Mouse (Mus musculus) left cerebral cortex, adult 11 months (tissue): ENCODE measurements around the gene Fdxr.

Experiments
- DNase-seq: peaks from one replicate; pipeline ENCODE4 v3.0.0; 2022; ENCODE audit warnings: low spot score

The Fdxr gene

DNA sequence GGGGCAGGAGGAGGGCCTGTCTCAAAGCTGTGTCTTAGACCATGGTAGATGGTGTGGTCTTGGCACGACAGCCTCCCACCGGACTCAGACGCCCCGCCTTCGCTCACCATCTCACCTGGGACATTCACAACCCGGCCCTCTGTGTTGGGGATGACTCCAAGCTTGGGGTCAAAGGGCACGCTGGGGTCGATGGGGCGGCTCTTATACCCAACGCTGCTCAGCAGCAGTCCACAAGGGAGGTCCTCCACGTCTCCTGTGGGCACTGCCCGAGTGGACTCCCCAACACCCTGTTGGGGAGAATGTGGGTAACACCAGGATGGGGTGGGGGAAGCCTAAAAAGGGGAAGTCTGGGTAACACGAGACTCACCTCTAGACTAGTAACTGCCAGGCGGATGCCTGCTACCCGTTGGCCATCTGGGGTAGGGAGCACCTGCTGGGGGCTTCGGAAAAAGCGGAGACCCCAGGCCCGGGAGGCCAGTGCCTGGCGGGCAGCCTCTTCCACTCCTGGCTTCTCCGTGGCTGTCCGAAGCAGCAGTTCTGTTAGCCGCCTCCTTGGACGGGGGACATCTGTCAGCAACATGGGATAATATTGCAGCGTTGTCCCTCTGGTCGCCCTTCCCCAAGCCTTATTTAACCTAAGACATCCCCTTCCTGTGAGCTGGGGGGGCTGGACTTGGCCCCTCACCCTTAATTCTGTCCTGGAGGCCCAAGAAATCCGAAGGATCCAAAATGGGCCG, 7.4 kb downstream of the Fdxr start:
- no peak for DNase-seq

DNA sequence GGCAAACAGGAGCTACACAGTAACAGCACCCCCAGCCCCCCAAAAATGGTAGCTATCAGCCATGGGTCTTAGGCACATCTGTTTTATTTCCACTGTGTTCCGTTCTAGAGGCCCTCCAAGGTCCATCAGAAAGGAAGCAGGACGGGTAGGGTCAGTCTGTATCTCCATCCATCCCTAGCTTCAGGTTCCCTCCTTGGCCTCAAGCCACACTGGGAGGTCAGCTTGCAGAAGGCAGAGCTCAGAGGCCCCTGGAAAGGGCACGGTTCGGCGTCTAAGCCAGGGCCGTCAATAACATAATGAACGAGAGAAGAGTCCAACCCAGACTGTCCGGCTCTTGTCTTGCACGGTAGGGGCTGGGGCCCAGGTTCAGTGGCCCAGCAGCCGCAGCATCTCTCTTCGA, 8.9 kb downstream of the Fdxr start:
- DNase-seq, result no peak

DNA sequence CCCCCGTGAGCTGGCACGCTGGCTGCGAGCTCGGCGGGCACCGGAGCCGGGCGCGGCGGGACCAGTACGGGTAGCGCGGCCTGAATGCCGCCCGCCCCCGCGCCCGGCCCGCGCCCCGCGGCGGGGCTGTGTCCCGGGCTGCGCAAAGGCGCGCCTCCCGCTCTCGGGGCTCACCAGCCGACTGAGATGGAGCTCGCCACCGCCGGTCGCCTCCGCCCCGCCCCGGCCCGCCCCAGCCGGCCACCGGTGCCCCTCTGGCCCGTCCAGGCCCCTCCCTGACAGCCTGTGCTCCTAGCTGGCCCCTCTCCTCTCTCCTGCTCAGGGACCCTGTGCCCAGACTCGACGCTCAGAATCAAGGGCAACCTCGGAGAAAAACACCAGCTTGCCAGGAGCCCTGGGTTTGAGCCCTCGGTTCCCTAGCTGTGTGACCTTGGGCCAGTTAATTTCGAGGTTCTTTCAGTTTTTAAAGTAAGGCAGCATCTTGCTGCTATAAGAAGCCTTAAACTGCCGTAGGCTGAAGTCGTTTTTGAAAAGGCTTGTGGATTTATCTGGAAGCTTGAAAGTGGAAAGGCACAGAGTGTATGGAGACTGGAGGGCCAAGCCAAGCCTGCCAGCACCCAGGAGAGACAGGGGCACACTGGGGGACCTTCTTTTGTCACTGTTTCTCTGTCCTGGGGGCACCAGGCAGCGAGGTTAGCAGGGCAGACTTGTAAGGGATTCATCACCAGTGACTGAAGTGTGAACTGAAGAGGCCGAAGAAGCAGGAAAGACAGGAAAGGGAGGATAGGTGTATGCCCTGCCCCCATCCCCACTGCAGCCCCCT, 9.6 kb downstream of the Fdxr start, which contains the start of gene Grin2c:
Gene Grin2c, minus strand, starts transcription at position 183 of the 823 bp plus-strand sequence.
- DNase-seq, result no peak

DNA sequence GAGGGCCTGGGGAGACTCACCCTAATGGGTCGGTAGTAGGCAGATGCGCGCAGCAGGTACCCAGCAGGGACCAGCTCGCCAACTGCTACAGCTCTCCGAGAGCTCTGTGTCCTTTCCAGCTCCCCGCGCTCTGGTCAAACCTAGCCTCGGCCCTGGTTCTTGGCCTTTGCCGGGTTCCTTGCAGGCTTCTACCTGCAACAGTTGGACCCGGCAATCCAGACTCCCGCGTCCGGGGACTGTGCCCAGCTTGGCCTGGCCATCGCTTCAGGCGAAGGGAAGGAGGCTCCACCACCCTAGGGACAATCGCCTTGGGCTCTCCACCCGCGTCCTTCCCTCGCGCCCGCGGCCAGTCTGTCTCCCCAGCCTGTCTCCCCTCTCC, 10.5 kb downstream of the Fdxr start:
- DNase-seq, result no peak

DNA sequence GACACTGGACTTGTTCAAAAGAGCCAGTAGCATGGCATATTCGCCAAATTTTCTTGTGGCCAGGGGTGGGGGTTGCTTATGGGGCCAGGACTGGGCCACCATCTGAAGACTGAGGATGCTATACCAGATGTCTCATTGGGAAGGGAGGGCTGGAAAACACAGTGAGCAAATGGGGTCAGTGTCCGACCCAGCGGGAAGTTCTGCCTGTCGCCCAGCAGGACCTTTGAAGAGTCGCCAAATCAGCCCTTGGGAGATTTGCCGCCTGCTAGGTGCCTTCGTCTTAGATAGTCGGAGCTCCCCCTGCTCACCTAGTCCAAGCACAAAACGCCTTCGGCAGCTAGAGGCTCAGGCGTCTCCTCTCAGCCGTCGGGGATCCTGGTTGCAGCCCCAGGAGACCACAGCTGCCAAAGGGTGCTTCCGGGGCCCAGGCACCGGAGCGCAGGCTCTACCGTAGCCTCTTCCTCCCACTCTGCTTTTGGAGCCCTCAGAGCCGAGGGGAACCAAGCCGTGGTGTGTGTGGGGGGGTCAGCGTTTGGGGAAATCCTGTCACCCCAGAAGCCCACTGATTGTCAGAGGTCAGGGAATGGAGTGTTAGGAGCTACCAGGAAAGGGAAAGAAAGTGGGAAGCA, 11.0 kb downstream of the Fdxr start:
- no peak for DNase-seq

DNA sequence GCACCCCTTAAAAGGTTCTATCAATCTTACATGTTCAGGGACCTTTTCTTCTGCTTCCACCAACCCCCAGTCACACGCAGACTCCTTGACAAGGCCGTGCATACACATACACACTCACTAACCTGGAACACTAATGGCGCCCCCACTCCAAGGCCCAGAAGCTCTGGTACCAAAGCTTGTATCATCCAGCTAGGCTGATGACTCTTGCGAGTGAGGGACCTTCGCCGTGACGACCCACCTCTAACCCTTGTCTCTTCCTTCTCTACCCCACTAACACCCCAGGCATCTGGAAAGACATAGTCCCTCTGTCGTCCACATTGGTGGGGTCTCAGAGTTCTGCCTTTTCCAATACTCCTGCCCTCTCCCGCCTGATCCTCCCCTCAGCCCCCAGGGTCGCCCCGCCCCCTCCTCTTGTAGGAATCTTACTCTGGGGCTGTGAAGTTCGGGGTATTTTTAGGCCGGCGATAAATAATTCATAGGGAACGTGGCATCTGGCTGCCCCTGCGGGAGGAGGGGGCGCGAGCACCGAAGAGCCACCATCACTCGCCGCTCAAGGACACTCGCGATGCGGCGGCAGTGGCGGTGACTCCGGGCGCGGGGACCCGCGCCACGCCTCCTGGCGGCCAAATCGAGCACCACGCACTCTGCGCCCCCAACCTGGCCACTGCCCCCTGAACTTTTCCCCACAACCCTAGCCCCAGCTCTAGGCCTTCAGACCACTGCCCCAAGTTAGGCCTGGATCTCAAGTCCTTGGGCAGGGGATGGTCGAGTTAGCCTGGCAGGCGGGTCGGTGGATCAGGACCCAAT, 11.8 kb downstream of the Fdxr start:
- DNase-seq, result no peak

DNA sequence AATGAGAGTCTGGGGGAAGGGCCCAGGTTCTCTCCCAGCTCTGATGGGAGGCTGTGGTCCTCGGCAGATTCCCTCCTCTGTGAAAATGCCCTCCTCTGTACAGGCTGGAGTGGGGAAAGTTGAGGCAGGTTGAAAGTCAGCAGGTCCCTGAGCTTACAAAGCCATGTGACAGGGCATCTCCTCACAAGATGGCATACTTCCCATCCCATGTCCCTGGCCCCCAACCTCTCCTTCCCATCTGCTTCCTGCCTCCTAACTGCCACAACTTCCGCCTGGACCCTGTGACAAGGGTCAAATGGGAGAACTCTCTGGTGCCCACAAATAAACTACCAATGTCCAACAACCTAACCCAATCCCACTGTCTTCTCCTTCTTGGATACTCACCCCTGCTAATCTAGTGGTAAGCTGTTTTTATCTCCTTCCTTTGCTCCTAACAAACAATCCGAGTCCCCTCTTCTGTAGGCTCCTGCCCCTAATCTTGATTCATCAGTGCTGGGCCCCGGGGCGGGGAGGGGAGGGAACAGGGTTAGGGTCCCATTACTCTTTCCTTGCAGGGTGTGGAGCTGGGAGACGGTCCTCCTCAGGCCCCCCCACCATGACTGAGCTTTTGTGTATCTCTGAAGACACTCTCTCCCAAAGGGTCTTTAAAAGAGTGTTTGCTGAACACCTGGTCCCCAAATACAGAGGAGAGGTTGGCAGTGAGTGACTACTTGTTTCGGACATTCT, 12.6 kb downstream of the Fdxr start:
- DNase-seq, result no peak

DNA sequence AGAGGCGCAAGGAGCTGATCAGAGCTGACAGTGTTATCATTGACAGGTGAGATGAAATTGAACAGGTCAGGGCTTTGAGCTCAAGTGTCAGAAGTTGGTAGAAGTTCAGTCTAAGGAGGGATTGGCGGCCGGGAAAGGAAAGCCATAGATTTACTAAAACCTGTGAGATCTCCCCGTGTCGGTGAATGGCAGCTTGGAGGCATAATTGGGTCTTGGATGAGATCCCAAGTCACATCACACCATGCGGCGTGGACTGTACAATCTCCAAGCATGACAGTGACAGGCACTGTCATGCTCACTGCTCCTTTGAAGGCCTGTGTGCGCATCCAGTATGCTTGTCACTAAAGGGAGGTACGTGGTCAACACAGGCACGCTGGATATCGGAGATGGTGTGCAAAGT, 13.9 kb downstream of the Fdxr start:
- DNase-seq, result no peak

DNA sequence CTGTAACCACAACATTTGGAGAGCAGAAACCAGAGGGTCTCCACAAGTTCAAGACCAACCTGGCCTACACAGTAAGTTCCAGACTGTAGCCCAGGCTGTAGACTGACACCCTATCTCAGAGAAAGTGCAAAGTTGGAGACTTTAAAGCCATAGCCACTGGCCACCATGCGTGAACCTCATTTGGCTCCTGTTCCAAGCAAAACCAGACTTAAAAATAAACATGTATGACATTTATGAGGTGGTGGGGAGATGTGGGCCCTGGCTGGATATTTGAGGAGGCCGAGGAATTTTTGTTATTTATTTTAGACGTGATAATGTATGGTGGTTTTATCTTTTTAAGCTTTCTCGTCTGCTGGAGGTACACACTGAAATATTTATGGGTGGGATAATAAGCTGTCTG, 17.7 kb downstream of the Fdxr start:
- no peak for DNase-seq

DNA sequence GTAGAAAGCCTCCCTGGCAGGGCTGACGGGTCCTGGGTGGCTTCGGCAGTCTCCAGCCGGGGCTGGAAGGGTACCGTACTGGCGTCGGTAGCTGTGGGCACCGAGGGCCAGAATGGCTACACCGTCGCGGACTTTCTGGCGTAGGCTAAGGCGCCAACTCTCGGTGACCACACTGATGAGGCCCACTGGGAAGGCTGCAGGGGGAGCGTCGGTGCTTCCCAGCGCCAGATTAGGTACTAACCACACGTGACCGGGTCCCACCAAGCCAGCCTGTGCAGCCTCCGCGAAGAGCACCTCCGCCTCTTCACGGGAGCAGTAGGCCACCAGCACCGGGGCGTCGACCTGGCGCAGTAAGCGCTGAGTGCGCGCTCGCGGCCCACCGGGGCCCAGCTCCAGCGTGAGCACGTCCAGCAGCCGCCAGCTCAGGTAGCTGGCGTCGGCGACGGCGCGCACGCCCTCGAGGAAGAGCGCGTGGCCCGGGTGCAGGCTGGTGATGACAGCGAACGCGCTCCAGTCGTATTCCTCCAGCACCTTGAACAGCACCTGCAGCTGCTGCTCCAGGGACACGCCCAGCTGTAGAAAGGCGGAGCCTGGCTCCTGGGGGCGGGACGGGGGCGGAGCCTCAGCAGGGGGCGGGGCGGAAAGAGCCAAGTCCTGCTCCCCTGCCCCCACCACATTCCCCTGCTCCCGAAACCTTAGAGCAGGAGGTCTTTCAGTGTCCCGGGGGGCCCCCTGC, 18.9 kb downstream of the Fdxr start:
- DNase-seq, result no peak

DNA sequence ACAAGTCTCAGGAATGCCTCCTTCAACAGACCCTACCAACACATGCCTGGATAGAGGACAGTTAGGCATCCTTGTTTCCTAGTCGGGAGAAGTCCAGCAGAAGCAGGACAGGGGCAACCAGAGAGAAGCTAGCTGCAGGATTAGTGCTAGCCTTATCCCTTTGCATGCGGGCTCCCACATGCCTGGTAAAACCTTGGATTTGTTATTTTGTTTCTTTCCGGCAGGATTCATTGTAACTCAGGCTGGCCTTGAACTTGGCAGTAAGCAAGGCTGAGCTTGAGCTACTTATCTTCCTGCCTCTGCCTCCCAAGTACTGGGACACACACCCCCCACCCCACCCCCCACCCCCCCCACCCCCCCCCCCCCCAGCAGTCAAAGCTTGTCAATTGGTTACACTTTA, 25.6 kb downstream of the Fdxr start:
- DNase-seq, result no peak

DNA sequence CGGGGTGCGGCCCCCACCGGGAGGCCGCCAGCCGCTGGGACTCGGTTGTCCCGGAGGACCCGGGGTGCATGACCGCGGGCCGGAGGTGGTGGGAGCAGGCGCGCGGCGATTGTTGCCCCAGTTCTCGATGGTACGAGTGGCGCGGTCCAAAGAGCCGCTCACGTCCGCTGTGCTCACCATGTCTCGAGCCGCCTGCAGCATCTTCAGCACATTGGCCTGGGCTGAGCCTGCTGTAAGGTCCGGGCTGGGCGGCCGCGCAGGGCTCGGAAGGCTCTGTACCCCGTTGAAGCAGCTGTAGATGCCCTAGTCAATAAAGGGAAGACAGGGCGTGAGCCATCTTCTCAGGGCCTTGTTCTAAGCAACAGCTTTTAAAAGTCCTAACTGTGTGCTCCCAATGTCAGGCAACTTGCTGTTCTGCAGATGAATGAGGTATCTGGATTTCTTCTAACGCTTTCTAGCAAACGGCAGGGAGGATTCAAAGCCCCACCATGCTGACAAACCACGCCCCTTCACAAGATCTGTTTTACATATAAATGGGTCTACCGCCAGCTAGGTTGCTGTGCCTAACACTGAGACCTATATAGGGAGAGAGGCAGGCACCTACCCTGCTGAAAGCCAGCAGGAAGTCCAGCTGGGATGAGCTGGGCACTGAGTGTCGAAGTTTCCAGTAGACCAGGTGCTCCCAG, 26.3 kb downstream of the Fdxr start:
- DNase-seq, result no peak

DNA sequence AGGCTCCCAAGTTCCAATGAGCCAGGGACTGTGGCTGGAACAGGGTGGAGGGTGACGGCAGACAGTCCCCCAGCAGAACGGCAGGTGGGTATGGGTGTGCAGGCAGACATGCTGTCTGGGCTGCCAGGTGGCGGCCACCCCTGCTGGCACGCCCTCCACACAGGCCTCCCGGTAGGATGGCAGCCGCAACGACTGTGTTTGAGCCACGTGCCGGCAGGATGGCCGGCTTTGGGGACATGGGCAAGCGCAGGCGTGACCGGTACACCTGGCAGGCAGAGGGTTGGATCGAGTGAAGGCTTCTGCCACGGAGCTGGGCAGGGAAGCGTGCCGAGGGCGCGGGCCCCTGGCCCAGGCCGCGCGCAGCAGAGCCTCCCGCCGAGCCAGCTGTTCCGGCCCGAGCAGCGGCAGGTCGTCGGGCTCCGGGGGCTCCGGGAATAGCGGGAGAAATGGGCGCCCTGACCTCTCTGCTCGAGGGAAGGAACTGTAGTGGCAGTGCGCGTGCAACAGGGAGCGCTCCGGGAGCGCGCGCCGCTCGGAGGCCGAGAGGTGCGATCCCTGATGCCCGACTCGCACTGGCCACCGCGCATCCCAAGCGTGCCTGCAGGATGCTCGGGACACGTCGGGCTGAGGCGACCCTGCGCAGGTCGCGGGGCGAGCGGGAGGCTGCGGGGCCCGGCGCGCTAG, 27.0 kb downstream of the Fdxr start:
- no peak for DNase-seq

DNA sequence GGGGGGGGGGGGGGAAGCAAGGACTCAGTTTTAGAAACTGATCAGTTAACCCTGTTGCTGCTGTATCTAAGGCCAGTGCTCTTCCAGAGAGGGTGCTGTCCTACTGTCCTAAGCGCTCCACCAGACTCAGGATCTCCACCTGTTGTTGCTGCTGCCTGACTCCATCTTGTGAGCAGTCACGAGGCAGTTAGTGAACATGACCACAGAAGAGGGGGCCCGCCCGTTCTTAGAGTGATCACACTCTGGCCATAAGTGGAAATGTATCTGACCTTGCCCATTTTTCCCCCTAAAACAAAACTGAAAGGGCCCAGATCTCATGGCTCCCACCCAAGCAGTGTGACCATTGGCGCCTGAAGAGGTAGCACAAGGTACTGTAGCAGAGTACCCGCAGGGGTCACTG, 28.9 kb downstream of the Fdxr start:
- no peak for DNase-seq

DNA sequence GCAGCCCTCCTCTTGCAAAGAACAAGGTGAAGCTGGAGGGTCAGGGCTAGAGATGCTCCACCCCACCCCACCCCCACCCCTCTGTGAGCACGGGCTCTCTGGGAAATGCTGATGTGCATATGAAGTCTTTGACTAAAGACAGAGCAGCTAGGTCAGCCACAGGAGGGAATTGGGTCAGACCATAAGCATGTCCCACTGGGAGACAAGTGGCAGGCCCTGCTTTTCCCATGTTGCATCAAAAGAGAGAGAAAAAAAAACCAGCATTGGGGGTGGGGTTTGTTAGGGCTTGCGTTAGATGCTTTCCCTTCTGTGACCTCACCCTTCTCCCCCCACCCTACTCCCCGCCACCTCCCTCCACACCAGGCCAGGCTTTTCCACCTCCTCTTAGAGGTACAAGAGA, 29.6 kb downstream of the Fdxr start:
- DNase-seq, result no peak

DNA sequence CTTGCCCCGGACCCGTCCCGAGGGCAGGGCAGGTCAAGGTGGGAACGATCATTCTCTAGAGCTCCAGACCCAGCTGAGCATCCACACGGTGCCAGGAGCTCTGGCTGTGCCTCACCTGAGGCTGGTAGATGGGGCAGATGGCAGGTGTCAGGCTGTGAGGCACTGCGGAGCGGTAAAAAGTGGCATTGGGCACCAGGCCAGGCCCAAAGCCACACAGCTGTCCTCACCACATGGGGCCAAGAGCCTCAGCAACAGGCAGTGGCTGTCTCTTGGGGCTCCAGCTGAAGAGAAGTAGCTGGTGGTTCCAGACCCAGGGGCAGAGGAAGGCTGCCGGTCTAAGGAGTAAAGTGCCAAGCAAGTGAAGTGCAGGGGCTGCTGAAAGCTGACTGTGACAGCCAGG, 30.5 kb downstream of the Fdxr start:
- no peak for DNase-seq

DNA sequence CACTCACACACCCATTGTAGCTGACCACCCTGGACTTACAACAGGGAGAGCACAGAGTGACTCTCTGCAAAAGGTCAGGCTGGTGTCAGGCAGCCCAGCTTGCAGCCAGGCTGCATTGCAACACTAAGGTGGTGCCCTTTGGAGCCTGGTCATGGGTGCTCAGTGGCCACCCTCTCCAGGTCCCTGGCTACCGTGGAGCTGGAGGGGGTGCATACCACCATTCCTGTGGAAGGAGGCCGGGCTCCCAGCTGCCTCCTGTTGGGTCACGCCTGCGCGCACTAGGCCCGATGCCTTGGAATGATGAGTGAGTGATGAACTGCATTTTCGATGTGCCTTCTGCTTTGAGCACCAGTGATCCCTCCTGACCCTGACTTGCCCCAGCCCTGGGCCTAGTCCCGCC, 32.0 kb downstream of the Fdxr start:
- DNase-seq, result no peak

DNA sequence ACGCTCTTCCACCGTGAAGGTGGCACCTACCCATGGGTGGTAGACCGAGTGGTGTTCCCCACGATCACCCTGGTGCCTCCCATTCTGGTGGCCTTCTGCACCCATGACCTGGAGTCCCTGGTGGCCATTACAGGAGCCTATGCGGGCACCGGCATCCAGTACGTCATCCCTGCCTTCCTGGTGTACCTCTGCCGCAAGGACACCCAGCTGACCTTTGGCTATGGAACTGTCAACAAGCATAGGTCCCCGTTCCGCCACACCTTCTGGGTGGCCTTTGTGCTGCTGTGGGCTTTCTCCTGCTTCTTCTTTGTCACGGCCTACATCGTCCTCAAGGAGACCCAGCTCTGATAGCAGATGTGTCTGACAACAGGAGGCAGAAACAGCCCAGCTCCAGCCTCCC, 33.1 kb downstream of the Fdxr start:
- no peak for DNase-seq

DNA sequence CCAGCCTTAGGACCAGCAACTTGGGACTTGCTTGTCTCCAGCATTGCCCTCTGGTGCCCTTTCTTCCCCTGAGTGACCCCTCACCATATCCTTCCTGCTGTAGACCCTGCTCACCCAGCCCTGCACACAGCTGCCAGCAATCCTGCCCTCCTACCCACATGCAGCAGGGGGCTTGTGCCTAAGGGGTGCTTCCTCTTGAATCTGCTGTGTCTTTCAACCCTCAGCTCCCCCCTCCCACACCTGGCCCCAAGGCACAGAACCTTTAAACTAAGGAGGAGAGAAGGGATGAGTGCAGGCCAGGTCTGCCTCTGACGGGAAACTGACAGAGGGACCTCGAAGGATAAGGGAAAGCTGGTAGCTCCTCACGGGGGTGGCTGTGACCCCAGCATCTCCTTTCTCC, 34.1 kb downstream of the Fdxr start:
- DNase-seq, result no peak

DNA sequence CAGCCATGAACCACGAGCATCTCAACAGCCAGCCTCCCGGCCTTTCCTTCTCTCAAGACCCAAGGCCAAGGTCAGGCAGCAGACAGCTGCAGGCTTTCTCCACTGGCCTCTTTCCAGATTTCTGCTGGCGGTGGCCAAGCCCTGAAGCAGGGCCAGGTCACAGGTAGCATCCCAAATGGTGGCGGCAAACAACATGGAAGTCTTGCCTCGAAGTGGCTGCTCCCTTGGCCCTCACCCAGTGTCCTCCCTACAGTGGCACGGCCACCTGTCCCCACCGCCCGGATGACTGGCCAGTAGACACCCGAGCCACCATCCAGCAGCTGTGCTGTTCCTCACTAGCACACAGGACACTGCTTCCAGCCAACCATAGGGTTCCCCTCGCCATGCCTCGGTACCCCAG, 35.4 kb downstream of the Fdxr start:
- no peak for DNase-seq
